ENCODE assay signal across 8 mouse cellular contexts in genomic region chr2:156614661-156615654, GRCm38 (mm10). TPM values are rescaled to one million over a fixed set of nuclear protein-coding genes. Genes with fewer than 3 reads are reported as not detected.
DNase-seq lines count a peak whose midpoint lies in the region; TF ChIP-seq lines count a peak whose summit lies in the region.

No protein-coding gene starts in this region.

- H3K27ac ChIP-seq in gastrocnemius, adult 2 months = no peak overlapping the region

- intact Hi-C loops in gastrocnemius, adult 2 months (cut with DNase I) = no loop called here
- intact Hi-C loops in left cerebral cortex, postnatal 36 days (cut with DNase I) = loop anchor here (5.0 kb wide), 2 partner anchors 37 to 52 kb away; no protein-coding TSS in a partner anchor
- intact Hi-C loops in gastrocnemius, postnatal 36 days (cut with DNase I) = loop anchor here (5.0 kb wide), 2 partner anchors 83 to 87 kb away; no protein-coding TSS in a partner anchor

- no peak for TF ChIP-seq CTCF in gastrocnemius, adult 2 months (IDR thresholded peaks at IDR 0.05)

- no peak for DNase-seq in gastrocnemius, adult 2 months
- DNase-seq in gastrocnemius, postnatal 4 days (ENCODE audit: low spot score in 2 of 2) = no peak
- peak; percentile 44 for DNase-seq in right cerebral cortex, adult 18-20 months
- no peak for DNase-seq in right cerebral cortex, postnatal 14 days
- DNase-seq in left cerebral cortex, postnatal 36 days (ENCODE audit: low spot score in 2 of 2) = peak; percentile 49 to 56
- DNase-seq in right cerebral cortex, postnatal 4 days = peak; percentile 29
- no peak for DNase-seq in gastrocnemius, adult 18-20 months (ENCODE audit: low spot score)
- no peak for DNase-seq in gastrocnemius, postnatal 36 days

- H3K4me3 ChIP-seq in gastrocnemius, adult 2 months = peak overlapping the region; percentile 18

RNA-seq across cellular contexts. Expression of gene Dlgap4, which starts 1.5 kb away (rescaled TPM):
- 10 to 100 TPM; 43.5 to 55.3 TPM for total RNA-seq in gastrocnemius, adult 2 months (2021)
- 10 to 100 TPM; 81.1 to 93.7 TPM for total RNA-seq in gastrocnemius, postnatal 4 days (2021)
- total RNA-seq in left cerebral cortex, postnatal 36 days (2021) = 100 to 1,000 TPM; 224 to 241 TPM
- total RNA-seq in gastrocnemius, adult 18-20 months (2021) = 10 to 100 TPM; 46.8 to 62.9 TPM
- total RNA-seq in gastrocnemius, postnatal 36 days (2021) = 10 to 100 TPM; 53.4 to 57.8 TPM

Comparison
In these comparisons a context has a peak if more than half of its experiments do, and no peak if none do; other contexts are left out.
1. DNase-seq: peak in right cerebral cortex, adult 18-20 months (single experiment), left cerebral cortex, postnatal 36 days (2 of 2) and right cerebral cortex, postnatal 4 days (single experiment); none in gastrocnemius, adult 2 months (single experiment), gastrocnemius, postnatal 4 days (0 of 2), right cerebral cortex, postnatal 14 days (single experiment), gastrocnemius, adult 18-20 months (single experiment) and gastrocnemius, postnatal 36 days (0 of 2).